Mouse (Mus musculus) bone marrow, adult 2 months (tissue): ENCODE measurements around the gene Snx11.
"Not testable (repeated sequence)": the region's sequence is repeated elsewhere in the genome, so short reads cannot be mapped to it uniquely, and the experiment has no call there.

ENCODE experiments used
- CTCF ChIP-seq: fragments of 200-500 bp; IDR thresholded peaks from 2 replicates; pipeline ENCODE4 v1.5.1; 2011; ENCODE audit warnings: low read length, control low read depth; ENCODE audit not compliant: control insufficient read depth, insufficient read depth
- POLR2A ChIP-seq: fragments of 200-500 bp; IDR thresholded peaks from 2 replicates; pipeline ENCODE4 v1.6.1; 2011; ENCODE audit warnings: low read depth, mild to moderate bottlenecking, control low read depth, low read length, borderline replicate concordance; ENCODE audit not compliant: control insufficient read depth

DNA sequence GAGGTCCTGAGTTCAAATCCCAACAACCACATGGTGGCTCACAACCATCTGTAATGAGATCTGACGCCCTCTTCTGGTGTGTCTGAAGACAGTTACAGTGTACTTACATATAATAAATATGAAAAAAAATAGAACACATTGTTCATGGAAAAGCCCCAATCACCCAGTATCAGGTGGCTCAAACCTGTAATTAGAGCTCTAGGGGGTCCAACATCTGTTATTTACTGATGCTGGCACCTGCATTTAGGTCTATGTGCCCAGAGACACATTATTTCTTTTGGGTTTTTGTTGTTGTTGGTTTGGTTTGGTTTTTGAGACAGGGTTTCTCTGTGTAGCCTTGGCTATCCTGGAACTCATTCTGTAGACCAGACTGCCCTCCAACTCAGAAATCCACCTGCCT lies 33.8 kb upstream of the Snx11 start:
- TF ChIP-seq CTCF, POLR2A: not testable (repeated sequence)
